Mouse (Mus musculus): ENCODE data around the gene Tspan10.

Gene Tspan10

GRCm38 (mm10) chr11:120492878-120493203, 50.4 kb downstream of the Tspan10 start:
- no peak for DNase-seq (ENCODE audit: low spot score)

GRCm38 (mm10) chr11:120493351-120493750, 50.9 kb downstream of the Tspan10 start:
- no peak for DNase-seq (ENCODE audit: low spot score)

GRCm38 (mm10) chr11:120493911-120494310, 51.5 kb downstream of the Tspan10 start:
- DNase-seq (ENCODE audit: low spot score) = no peak
